In genomic region chr16:36074772-36075171, GRCm38 (mm10) we compare ENCODE assay signal across 28 mouse cellular contexts. TPM values are rescaled to one million over a fixed set of nuclear protein-coding genes. Genes with fewer than 3 reads are reported as not detected.
"Had no signal": no experiment of that assay in that cellular context is flagged by ENCODE, and none has a peak within 500 bp of the region (broad histone marks: within the 10 kb centered on the region; RNA-seq: fewer than 3 reads in every experiment).

No protein-coding gene starts in this region.

- H3K27ac ChIP-seq: heart, adult 2 months; heart, embryonic 10.5 days; heart, embryonic 13.5 days; heart, embryonic 15.5 days; hindbrain, embryonic 13.5 days; hindbrain, embryonic 15.5 days; hindbrain, postnatal 0 days; limb, embryonic 13.5 days; limb, embryonic 15.5 days; liver, embryonic 12.5 days; liver, embryonic 14.5 days had no signal

- DNase-seq: gastrocnemius, postnatal 14 days; gastrocnemius, postnatal 36 days; heart, adult 11 months; heart, adult 2 months; heart, postnatal 14 days; heart, postnatal 36 days; kidney, adult 18-20 months; kidney, adult 8-10 months; kidney, postnatal 10 days; kidney, postnatal 25 days; layer of hippocampus, adult 9-11 months; layer of hippocampus, postnatal 36 days; left cerebral cortex, postnatal 4 days had no signal

- H3K27me3 ChIP-seq: heart, embryonic 13.5 days; heart, embryonic 15.5 days; hindbrain, embryonic 13.5 days; hindbrain, embryonic 15.5 days; limb, embryonic 13.5 days; limb, embryonic 15.5 days; liver, embryonic 12.5 days had no signal

- ATAC-seq: hindbrain, postnatal 0 days; liver, embryonic 12.5 days had no signal

- H3K9me3 ChIP-seq: heart, embryonic 10.5 days; heart, embryonic 13.5 days; heart, embryonic 15.5 days; hindbrain, embryonic 13.5 days; hindbrain, embryonic 15.5 days; limb, embryonic 13.5 days; limb, embryonic 15.5 days; liver, embryonic 12.5 days had no signal

- H3K4me2 ChIP-seq: heart, embryonic 13.5 days; heart, embryonic 15.5 days; hindbrain, embryonic 13.5 days; hindbrain, embryonic 15.5 days; limb, embryonic 13.5 days; limb, embryonic 15.5 days; liver, embryonic 12.5 days had no signal

- H3K4me3 ChIP-seq: heart, adult 2 months; heart, embryonic 10.5 days; heart, embryonic 13.5 days; heart, embryonic 15.5 days; hindbrain, embryonic 13.5 days; hindbrain, embryonic 15.5 days; limb, embryonic 13.5 days; limb, embryonic 15.5 days; liver, embryonic 12.5 days had no signal

- H3K36me3 ChIP-seq: heart, embryonic 10.5 days; heart, embryonic 15.5 days; hindbrain, embryonic 13.5 days; hindbrain, embryonic 15.5 days had no signal

- H3K9ac ChIP-seq: heart, embryonic 13.5 days; heart, embryonic 15.5 days; hindbrain, embryonic 13.5 days; hindbrain, embryonic 15.5 days; limb, embryonic 13.5 days; limb, embryonic 15.5 days; liver, embryonic 12.5 days; liver, embryonic 14.5 days had no signal

RNA-seq across cellular contexts. Expression of gene Csta1, which starts 56.3 kb away (rescaled TPM):
- polyA plus RNA-seq: gonadal fat pad, adult 2 months; heart, adult 2 months; heart, embryonic 10.5 days; heart, embryonic 13.5 days; heart, embryonic 15.5 days; heart, postnatal 0 days; hindbrain, embryonic 13.5 days; hindbrain, postnatal 0 days; kidney, embryonic 14.5 days; large intestine, adult 2 months; liver, adult 2 months; liver, embryonic 12.5 days; liver, embryonic 14.5 days had no signal
